Mouse (Mus musculus): ENCODE measurements at regions not wholly inside any gene's neighbourhood (a gene's known extent, or its start where the extent isn't known, plus 50 kb on each side); places are given as distances from the start of the nearest gene placed in this dataset.

DNA sequence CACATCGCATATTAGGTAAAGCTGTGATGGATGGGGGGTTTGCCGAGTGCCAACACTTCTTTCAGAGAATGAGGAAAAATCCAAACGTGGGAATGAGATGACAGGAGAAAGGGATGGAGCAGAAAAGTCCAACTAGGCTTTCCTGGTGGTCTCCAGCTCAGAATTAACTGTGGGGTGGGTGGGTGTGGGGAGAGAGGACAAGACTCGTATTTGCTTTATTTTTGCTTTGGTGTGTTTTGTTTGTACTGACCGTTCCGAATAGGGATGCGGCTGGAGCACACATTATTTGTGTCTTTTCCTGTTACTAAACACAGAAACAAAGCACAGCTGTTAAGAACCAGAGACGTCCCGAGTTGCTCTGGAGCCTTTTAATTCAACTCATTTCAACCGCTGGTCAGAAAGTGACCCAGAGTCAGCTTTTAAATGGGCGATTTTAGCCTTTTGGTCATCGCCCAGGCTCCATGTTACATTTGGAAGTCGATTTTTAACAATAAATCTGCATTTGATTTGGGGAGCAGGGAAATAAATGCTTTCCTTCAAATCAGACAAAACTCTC lies 136.7 kb downstream of the Gm10295 start:
- no peak for DNase-seq (ENCODE audit: low spot score)

DNA sequence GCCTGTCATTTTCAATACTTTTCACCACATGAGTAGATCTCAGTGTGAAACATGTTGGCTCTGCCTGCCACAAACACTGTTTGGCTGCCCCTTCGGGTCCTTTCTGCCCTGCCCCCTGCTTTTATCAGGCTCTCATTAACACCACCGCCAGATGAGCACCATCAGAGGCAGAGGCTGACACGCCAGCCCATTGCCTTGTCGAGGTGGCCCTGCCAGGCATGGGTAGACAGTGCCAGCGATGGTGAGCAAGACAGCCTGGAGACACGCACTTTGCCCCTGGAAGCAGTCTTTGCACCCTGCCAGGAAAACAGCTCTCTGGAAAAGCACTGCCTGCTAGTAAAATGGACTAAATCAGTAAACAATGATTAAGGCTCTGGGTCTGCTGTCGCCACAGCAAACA lies 158.2 kb downstream of the Gm10295 start:
- no peak for DNase-seq (ENCODE audit: low spot score)

- DNase-seq (ENCODE audit: low spot score) = no peak
Measured at GRCm38 (mm10) chr7:71190161-71190711, 161.0 kb downstream of the Gm10295 start.

DNA sequence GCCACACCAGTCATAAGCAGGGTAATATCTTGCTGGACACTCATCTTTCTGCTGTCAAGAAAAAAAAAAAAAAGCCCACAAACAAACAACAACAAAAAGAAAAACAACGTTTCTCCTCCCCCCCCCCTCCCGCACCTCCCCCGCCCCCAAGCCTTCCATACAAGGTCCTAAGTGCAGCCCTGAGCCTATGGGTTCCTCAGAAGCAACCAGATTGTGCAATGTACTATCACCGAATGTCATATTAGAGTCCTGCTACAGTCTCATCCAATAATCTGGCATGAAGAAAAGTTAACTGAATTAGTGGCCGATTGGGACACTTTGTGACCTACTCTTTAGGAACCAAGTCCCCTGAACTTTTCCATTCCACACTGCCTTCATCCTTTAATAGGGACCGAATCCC lies 161.5 kb downstream of the Gm10295 start:
- no peak for DNase-seq (ENCODE audit: low spot score)

DNA sequence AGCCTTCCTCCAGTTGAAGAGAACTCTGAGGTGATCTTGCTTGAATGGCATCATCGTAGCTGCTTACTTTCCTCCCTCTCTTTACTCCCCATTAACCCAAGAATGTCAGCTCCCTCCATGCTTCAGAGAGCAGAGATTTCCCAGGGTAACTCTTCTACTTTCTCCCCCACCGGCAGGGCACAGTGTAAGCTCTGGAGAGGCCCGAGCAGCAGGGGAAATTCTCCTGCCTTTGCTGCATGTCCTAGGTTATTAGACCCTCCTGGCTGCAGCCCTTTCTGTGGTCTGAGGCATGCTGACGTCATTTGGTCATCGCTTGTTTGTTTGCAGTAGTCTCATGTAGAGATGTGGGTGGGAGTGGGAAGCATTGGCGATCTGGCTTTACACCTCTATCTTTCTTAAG lies 163.2 kb downstream of the Gm10295 start:
- DNase-seq (ENCODE audit: low spot score) = no peak

GRCm38 (mm10) chr7:71174871-71175270 lies 176.4 kb downstream of the Gm10295 start:
- DNase-seq (ENCODE audit: low spot score) = no peak

DNA sequence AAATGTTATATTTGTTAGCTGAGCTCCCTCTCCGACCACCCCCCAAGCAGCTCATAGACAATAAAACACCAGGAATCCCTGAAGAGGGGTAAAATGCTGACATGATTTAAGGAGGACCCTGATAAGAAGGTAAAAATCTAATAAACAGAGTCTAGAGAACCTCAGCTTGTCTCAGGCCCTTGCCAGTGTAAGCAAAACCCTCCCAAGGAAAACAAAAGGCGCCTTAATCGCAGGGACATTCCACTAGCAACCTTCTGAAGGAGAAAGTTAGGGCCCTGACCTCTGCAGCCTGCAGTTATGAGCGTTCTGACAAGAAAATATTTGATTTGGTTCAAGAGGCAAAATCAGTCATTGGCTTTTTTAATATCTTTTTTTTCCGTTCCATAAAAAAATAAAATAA lies 212.2 kb downstream of the Gm10295 start:
- no peak for DNase-seq (ENCODE audit: low spot score)

DNA sequence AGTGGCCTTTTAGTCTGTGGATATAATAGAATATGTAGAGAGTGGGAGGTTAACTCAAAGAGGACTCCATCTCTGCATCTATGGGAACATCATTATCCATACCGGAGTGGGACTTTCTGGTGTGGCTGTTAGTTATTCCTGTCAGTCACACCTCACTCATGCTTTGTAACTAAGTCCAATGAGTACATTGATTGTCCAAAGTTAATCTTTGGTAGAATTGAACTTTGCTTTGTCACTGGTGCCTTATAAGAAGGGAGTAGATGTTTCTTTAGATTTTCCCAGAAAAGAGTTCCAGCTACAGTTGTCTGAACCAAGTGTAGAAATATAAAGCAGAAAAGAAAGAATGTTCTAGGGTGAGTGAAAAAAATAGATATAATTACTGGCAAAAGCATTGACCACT lies 221.3 kb downstream of the Gm10295 start:
- no peak for DNase-seq (ENCODE audit: low spot score)

GRCm38 (mm10) chr7:71128928-71129327 lies 222.4 kb downstream of the Gm10295 start:
- no peak for DNase-seq (ENCODE audit: low spot score)

GRCm38 (mm10) chr7:71121453-71121852 lies 229.8 kb downstream of the Gm10295 start:
- DNase-seq (ENCODE audit: low spot score) = no peak

DNA sequence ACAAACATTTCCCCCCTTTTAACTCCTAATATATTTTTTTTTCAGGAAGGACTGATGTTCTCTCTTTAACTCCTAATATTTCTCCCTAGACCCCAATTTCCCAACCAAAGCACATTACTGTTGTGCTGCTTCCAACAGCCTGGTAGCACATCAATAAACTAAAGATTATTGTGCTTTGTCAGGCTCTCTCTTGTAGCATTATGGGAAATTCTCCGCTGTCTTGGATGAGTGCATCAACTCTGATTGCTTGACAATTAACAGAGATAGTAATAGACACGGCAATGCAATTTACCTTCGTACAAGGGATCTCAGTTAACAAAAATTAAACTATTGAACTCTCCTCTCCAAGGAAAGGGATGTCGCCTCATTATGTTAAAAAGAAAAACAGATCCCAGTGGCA lies 230.3 kb downstream of the Gm10295 start:
- DNase-seq (ENCODE audit: low spot score) = no peak

- no peak for DNase-seq (ENCODE audit: low spot score)
Measured at GRCm38 (mm10) chr7:71119987-71120386, 231.3 kb downstream of the Gm10295 start.

DNA sequence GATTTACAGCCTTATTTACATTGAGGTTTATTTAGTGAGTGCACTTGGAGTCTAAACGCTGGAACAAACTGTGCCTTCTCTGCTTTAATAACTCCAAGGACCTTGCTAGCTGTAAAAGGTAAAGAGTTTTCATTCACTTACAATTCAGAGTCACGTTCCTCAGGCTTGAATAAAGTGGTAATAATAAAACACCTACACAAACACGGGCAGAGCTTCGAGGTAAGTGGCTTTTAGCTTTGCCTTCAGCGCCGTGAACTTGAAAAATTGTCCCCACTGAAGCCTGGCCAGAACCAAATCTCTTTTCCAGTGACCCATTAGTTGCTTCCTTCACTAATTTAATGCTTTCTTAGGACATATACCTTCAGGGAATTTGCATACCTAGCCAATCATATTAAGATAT lies 244.2 kb downstream of the Gm10295 start:
- no peak for DNase-seq (ENCODE audit: low spot score)

DNA sequence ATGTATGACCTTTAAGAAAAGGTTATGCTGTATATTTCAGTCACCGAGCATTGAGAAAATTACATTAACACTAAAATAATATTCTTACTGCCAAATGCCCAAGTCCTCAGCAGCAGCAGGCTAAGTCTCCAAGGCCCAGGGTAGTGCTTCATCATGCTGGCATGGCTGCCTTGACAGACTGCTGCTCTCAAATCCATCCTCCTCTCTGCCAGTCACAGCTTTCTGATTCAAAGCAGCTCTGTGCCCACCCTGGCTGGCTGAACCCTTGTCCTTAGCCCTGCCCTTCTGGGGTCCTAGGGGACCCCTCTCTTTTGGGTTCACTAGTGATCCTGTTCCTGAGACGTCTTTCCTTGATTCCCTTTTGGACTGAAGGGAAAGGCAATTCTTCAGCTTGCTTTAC lies 251.0 kb downstream of the Gm10295 start:
- no peak for DNase-seq (ENCODE audit: low spot score)

- no peak for DNase-seq (ENCODE audit: low spot score)
Measured at GRCm38 (mm10) chr7:71098276-71098675, 253.0 kb downstream of the Gm10295 start.

GRCm38 (mm10) chr7:71093301-71093939 lies 257.9 kb downstream of the Gm10295 start:
- no peak for DNase-seq (ENCODE audit: low spot score)

DNA sequence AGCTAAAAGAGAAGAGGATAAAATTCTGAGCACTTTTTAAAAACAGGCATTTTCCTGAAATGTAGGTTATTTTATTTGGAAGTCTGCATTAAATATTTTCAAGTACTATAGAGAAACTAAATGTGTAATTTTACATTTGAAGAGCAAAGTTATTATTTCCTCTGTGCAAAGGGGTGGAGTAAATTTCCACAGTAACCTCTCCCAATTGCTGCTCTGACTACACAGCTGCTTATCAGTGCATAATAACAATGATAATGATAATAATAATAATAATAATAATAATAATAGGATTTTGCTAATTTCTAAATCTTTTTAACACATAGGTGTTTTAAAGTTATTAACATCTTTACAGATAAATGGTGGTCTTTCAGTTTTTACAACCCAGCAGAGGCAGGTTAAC lies 258.5 kb downstream of the Gm10295 start:
- DNase-seq (ENCODE audit: low spot score) = no peak

DNA sequence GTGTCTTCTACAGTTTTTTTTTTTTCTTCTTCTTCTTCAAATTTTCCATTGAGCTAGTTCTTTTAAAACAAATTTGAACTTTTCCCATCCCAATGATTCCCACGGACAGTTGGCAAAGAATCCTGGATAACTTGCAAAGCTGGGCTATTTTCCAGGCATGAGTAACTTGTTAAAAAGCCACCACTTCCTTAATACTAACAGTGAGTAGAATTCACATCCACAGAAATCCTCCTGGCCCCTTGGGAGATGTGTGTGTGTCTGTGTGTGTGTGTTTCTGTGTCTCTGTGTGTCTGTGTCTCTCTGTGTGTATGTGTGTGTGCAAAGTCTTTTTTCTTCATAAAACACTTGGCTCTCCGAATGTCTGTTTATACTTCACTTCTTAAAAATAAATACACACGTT lies 259.0 kb downstream of the Gm10295 start:
- no peak for DNase-seq (ENCODE audit: low spot score)

DNA sequence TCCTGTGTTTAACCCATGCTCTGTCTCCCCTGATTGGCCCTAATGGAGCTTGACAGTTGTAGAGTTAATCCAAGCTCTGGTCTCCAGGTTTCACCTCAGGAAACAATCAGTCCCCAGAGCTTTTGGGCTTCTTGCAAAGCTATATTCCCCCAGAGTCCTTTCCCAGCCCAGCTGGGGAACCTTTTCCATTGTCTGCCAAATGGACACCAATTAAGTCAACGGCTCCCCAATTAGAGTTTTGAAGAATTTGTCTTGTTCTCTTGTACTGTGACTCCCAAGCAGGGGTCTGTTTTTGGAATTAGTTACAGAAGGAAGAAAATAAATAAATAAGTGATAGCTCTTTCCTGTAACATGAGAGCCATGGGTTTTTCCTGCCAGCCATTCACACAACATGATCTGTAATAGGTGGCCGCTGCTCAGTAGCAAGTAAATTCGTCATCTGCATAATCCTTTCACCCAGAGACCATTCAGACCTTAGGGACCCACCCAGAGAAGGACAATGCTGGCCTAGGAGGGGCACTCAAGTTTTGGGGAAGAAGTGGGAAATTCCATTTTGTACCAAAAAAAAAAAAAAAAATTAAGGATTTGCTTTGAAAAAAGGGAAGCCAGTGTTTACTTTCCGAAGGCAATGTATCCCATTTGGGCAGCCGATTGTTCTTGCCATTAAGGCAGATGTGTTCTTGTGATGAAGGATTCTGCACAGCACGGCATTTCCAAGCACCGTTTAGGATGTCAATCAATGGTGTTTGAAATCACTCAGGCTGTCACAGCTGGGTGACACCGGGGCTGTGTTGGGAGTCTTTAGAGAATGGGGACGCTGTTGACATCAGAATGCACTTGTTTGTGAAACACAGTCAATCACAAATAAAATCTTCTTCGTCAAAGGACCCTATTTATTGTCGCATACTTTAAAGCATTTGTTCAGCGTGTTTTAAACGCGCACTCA lies 286.6 kb downstream of the Gm10295 start:
- no peak for DNase-seq (ENCODE audit: low spot score)

DNA sequence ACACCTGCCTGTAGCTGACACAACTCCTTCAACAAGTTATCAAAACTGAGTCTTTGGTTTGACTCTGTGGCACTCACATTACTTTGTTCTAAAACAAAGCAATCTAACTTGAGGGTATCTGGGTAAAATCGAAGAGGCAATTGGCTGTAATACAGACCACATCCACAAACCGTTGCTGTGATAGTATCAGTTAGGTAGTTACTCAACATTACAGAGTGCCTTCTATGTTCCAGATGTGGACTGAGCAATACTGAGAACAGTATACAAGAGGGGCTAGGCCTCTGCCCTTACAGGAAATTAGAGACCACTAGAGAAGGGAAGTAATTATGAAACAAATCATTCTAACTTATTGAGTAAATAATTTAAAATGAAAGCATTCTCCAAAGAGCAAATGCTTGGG lies 300.5 kb downstream of the Gm10295 start:
- DNase-seq (ENCODE audit: low spot score) = no peak

DNA sequence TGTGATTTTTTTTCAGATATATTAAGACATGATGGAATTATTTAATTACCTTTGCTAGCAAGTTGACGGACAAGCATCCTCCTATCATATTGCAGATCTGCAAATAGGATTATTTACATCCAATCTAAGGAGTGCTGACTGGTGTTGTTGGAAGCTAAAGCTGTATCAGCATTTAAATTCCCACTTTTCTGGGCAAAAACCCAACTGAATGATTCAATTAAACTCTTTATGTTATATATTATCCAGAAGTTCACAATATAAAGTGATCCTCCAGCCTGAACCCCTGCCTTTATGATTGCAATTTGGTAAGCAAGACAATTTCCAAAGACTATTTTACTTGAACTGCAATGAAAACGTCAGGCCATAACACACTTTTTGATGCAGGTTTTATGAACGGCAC lies 304.1 kb downstream of the Gm10295 start:
- DNase-seq (ENCODE audit: low spot score) = no peak

DNA sequence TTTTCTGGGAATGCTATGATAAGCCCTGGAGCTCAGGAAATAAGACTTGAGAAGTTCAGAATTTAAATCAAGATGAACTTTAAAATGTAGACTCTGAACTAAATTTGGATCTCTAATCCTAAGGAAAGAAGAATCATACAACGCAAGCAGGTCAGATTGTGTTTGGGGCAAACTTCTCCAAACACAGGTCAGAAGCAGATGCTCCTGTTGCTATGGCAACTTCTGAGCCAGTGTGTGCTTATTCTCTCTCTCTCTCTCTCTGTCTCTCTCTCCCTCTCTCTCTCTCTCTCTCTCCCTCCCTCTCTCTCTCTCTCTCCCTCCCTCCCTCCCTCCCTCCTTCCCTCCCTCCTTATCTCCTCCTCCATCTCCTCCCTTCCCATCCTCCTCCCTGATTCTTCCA lies 304.7 kb downstream of the Gm10295 start:
- no peak for DNase-seq (ENCODE audit: low spot score)

Data from thymus, postnatal 0 days (tissue).